Mouse (Mus musculus) kidney, postnatal 14 days (tissue): ENCODE measurements around the gene Dpm3.

Source experiments
- DNase-seq: peaks from one replicate; pipeline ENCODE4 v3.0.0; 2022; ENCODE audit warnings: mixed read lengths

The Dpm3 gene

GRCm38 (mm10) chr3:89232614-89233013, 26.5 kb upstream of the Dpm3 start:
- DNase-seq: no peak

GRCm38 (mm10) chr3:89233562-89234110, 25.5 kb upstream of the Dpm3 start:
- DNase-seq: peak; percentile 52

GRCm38 (mm10) chr3:89236516-89236915, 22.6 kb upstream of the Dpm3 start:
- no peak for DNase-seq

GRCm38 (mm10) chr3:89237682-89238081, 21.5 kb upstream of the Dpm3 start:
- no peak for DNase-seq

- no peak for DNase-seq
These were observed 20.7 kb upstream of the Dpm3 start for GRCm38 (mm10) chr3:89238494-89238893.

GRCm38 (mm10) chr3:89242331-89242895, 16.7 kb upstream of the Dpm3 start:
- peak; percentile 71 for DNase-seq

- DNase-seq: peak; percentile 76
These were observed 15.5 kb upstream of the Dpm3 start for GRCm38 (mm10) chr3:89243609-89244008.

GRCm38 (mm10) chr3:89244158-89244981, 14.8 kb upstream of the Dpm3 start:
- peak; percentile 70 for DNase-seq

- peak; percentile 46 for DNase-seq
These were observed 14.0 kb upstream of the Dpm3 start for GRCm38 (mm10) chr3:89244982-89245687.

GRCm38 (mm10) chr3:89245688-89246171, 13.4 kb upstream of the Dpm3 start, which contains the start of gene Krtcap2:
Gene Krtcap2 (plus strand): TSS chr3:89245966.
- no peak for DNase-seq

GRCm38 (mm10) chr3:89246261-89247100, 12.7 kb upstream of the Dpm3 start, which contains the start of gene Trim46:
Gene Trim46 (minus strand): TSS chr3:89246309.
- DNase-seq: peak; percentile 92

GRCm38 (mm10) chr3:89247466-89247865, 11.7 kb upstream of the Dpm3 start:
- DNase-seq: no peak

- peak; percentile 85 for DNase-seq
These were observed 8.6 kb upstream of the Dpm3 start for GRCm38 (mm10) chr3:89250435-89251040.

- DNase-seq: peak; percentile 82
These were observed 7.7 kb upstream of the Dpm3 start for GRCm38 (mm10) chr3:89251365-89251895.

- DNase-seq: no peak
These were observed 4.2 kb upstream of the Dpm3 start for GRCm38 (mm10) chr3:89254994-89255393.

- no peak for DNase-seq
These were observed 3.0 kb upstream of the Dpm3 start for GRCm38 (mm10) chr3:89256177-89256576.

GRCm38 (mm10) chr3:89260211-89260610, 1.1 kb downstream of the Dpm3 start:
- DNase-seq: no peak

- peak; percentile 58 for DNase-seq
These were observed 3.3 kb downstream of the Dpm3 start for GRCm38 (mm10) chr3:89262417-89262816.

- peak; percentile 87 for DNase-seq
These were observed 7.3 kb downstream of the Dpm3 start for GRCm38 (mm10) chr3:89266439-89266893.

- DNase-seq: no peak
These were observed 9.8 kb downstream of the Dpm3 start for GRCm38 (mm10) chr3:89268916-89269315.

- peak; percentile 91 for DNase-seq
These were observed 11.0 kb downstream of the Dpm3 start, which contains the start of gene Slc50a1 for GRCm38 (mm10) chr3:89270051-89270755. Gene Slc50a1 (minus strand): TSS chr3:89270570.
